Mouse (Mus musculus): Measurements from ENCODE around the gene Nek1. TPM values are rescaled to one million over a fixed set of nuclear protein-coding genes. Genes with fewer than 3 reads are reported as not detected.

Nek1 gene
- polyA plus RNA-seq, 1 experiment = 3.4 TPM

DNA sequence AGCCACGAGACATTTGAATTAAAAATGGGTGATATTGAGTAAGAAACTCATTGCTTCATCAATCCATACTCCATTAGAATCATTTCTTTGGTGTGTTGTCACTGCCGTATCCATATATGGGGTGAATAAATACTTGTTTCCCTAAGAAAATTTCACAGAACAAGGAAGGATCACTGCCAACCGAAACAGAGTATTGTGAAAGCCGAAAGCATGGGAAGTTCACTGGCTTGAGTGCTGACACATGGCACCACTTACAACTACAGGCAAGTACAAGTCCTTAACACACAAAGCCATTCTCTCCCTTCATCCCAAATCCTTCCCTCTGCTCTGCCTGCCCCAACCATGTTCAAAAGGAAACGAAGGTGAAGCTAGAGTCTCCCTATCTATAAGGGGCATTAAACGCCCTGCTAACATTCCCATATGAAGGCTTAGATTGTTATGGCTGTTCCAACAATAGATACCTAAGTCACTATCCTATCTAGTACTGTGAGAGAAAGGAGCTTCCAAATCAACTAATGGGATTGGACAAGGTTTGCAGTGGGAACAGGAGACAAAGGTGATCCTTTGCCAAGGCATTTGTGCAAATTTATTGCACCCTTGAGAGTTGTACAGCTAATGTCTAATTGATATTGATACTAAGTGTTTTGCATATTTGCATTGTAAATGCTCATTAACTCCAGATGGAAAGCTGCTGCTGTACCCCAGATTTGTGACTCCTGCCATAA lies 168.6 kb downstream of the Nek1 start:
- no peak for DNase-seq (ENCODE audit: low read depth in 1 of 2, low spot score in 2 of 2)
- WGBS = 82% methylated on average over 6 of the region's 6 CpGs
- H3K4me1 ChIP-seq (ENCODE audit: control insufficient read depth, insufficient read depth, insufficient read length) = no peaks in the 10 kb centered on the region
- H3K36me3 ChIP-seq (ENCODE audit: control insufficient read depth, insufficient read depth, low read length) = no peaks in the 10 kb centered on the region
- H3K4me3 ChIP-seq (ENCODE audit: extremely low read depth, insufficient read depth, insufficient read length) = no peak overlapping the region
- no peak for TF ChIP-seq POLR2A (IDR thresholded peaks at IDR 0.05; ENCODE audit: low read depth, low read length)
- TF ChIP-seq CTCF (IDR thresholded peaks at IDR 0.05; ENCODE audit: extremely low read depth, insufficient read depth, insufficient read length, insufficient replicate concordance) = no peak
- no peaks in the 10 kb centered on the region; the same call in 1 of the 2 replicates for H3K27me3 ChIP-seq (ENCODE audit: control insufficient read depth, insufficient read depth, low read length)
- no peak overlapping the region for H3K27ac ChIP-seq (ENCODE audit: insufficient read depth, low read length)

GRCm38 (mm10) chr8:61162186-61162566 lies 169.2 kb downstream of the Nek1 start:
- TF ChIP-seq CTCF (IDR thresholded peaks at IDR 0.05; ENCODE audit: extremely low read depth, insufficient read depth, insufficient read length, insufficient replicate concordance) = no peak
- TF ChIP-seq POLR2A (IDR thresholded peaks at IDR 0.05; ENCODE audit: low read depth, low read length) = no peak
- 70% methylated on average over 1 of the region's 1 CpGs for WGBS
- DNase-seq (ENCODE audit: low read depth in 1 of 2, low spot score in 2 of 2) = no peak
- Histone ChIP-seq H3K27me3 (ENCODE audit: control insufficient read depth, insufficient read depth, low read length) (no peaks in the 10 kb centered on the region; the same call in 1 of the 2 replicates), H3K4me3 (ENCODE audit: extremely low read depth, insufficient read depth, insufficient read length) (no peak overlapping the region), H3K4me1 (ENCODE audit: control insufficient read depth, insufficient read depth, insufficient read length) (no peaks in the 10 kb centered on the region), H3K36me3 (ENCODE audit: control insufficient read depth, insufficient read depth, low read length) (no peaks in the 10 kb centered on the region), H3K27ac (ENCODE audit: insufficient read depth, low read length) (no peak overlapping the region)

DNA sequence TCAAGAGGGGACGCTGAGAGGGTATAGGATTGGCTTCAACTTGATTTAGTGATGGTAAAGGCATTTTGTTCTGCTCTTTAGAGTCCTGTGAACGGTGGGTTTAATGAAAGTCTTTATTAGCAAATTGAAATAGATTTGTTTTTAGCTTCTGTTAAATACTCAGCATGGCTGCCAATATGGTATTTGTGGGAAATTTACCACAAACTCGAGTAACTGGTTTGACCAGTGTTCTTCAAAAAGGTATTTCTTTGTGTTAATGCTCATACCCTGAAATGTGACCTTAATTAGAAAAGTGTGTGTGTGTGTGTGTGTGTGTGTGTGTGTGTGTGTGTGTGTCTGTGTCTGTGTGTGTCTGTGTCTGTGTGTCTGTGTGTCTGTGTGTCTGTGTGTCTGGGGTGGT lies 178.6 kb downstream of the Nek1 start:
- no peak for TF ChIP-seq CTCF (IDR thresholded peaks at IDR 0.05; ENCODE audit: extremely low read depth, insufficient read depth, insufficient read length, insufficient replicate concordance)
- no peak for TF ChIP-seq POLR2A (IDR thresholded peaks at IDR 0.05; ENCODE audit: low read depth, low read length)
- DNase-seq (ENCODE audit: low read depth in 1 of 2, low spot score in 2 of 2) = no peak
- Histone ChIP-seq H3K4me3 (ENCODE audit: extremely low read depth, insufficient read depth, insufficient read length) (no peak overlapping the region), H3K27me3 (ENCODE audit: control insufficient read depth, insufficient read depth, low read length) (no peaks in the 10 kb centered on the region), H3K4me1 (ENCODE audit: control insufficient read depth, insufficient read depth, insufficient read length) (no peaks in the 10 kb centered on the region), H3K27ac (ENCODE audit: insufficient read depth, low read length) (no peak overlapping the region), H3K36me3 (ENCODE audit: control insufficient read depth, insufficient read depth, low read length) (no peaks in the 10 kb centered on the region)
- WGBS = 77% methylated on average over 3 of the region's 3 CpGs

GRCm38 (mm10) chr8:61173921-61174492 lies 181.0 kb downstream of the Nek1 start:
- TF ChIP-seq POLR2A (IDR thresholded peaks at IDR 0.05; ENCODE audit: low read depth, low read length) (no peak), CTCF (IDR thresholded peaks at IDR 0.05; ENCODE audit: extremely low read depth, insufficient read depth, insufficient read length, insufficient replicate concordance) (no peak)
- 90% methylated on average over 7 of the region's 7 CpGs for WGBS
- no peaks in the 10 kb centered on the region for H3K4me1 ChIP-seq (ENCODE audit: control insufficient read depth, insufficient read depth, insufficient read length)
- no peaks in the 10 kb centered on the region for H3K36me3 ChIP-seq (ENCODE audit: control insufficient read depth, insufficient read depth, low read length)
- no peak overlapping the region for H3K27ac ChIP-seq (ENCODE audit: insufficient read depth, low read length)
- H3K4me3 ChIP-seq (ENCODE audit: extremely low read depth, insufficient read depth, insufficient read length) = no peak overlapping the region
- DNase-seq (ENCODE audit: low read depth in 1 of 2, low spot score in 2 of 2) = no peak
- H3K27me3 ChIP-seq (ENCODE audit: control insufficient read depth, insufficient read depth, low read length) = no peaks in the 10 kb centered on the region

DNA sequence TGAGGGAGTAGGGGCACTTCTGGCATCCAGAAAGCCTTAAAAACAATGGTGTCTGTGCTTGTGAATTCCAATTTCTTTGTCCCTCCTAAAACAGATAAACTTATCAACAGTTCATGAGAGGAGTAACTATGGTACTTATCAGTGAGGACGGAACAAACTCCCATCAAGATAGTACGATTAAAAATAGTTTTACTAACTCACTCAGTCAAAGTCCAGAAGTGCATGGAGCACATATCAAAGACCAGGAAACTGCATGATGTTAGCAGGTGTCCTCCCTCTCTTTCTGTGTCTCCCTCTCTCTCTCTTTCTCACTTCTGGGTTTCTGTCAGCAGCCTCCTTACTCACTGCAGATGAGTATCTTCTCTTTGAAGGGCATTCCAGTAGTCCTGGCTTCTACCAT lies 182.9 kb downstream of the Nek1 start:
- Histone ChIP-seq H3K27ac (ENCODE audit: insufficient read depth, low read length) (no peak overlapping the region), H3K36me3 (ENCODE audit: control insufficient read depth, insufficient read depth, low read length) (no peaks in the 10 kb centered on the region), H3K4me3 (ENCODE audit: extremely low read depth, insufficient read depth, insufficient read length) (no peak overlapping the region), H3K27me3 (ENCODE audit: control insufficient read depth, insufficient read depth, low read length) (no peaks in the 10 kb centered on the region), H3K4me1 (ENCODE audit: control insufficient read depth, insufficient read depth, insufficient read length) (no peaks in the 10 kb centered on the region)
- 92% methylated on average over 2 of the region's 2 CpGs for WGBS
- TF ChIP-seq CTCF (IDR thresholded peaks at IDR 0.05; ENCODE audit: extremely low read depth, insufficient read depth, insufficient read length, insufficient replicate concordance) (no peak), POLR2A (IDR thresholded peaks at IDR 0.05; ENCODE audit: low read depth, low read length) (no peak)
- DNase-seq (ENCODE audit: low read depth in 1 of 2, low spot score in 2 of 2) = no peak

DNA sequence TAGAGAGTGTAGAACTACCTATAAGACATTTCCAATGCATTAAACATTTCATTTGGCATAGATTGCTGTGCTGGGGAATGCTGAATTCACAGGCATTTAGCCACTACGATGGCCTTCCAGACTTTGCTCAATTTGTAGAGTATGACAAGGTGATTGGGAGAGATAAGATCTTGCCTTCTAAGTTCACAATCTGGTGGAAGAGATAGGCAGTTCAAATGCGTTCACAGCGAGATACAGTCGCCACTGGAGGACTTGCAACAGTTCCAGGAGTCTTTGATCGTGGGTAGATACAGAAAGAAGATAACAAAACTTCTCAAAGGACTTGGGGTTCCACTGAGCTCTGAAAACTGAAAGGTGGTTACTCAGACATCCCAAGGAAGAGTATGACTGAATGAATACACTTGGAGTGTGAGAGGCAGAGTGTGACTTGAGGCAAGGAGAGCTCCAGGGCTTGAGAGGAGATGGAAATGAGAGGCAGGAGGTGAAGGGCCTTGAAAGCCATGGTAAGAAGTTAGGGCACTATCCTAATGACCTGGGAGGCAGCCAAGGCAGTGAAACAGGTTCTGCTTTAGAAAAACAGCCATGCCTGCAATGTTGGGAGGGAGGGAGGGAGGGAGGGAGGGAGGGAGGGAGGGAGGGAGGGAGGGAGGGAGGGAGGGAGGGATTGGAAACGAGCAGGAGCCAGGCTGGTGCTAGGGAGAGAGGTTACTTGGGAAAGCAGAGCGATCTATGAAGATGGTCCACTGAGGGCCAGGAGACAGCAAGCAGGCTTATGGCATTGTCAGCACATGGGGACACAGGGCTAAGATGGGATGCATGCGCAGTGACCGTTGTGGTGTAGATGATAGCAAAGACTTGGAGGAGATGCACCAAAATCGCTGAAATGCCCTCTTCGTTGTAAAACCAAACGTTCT lies 184.9 kb downstream of the Nek1 start:
- no peak for DNase-seq (ENCODE audit: low read depth in 1 of 2, low spot score in 2 of 2)
- Histone ChIP-seq H3K4me3 (ENCODE audit: extremely low read depth, insufficient read depth, insufficient read length) (no peak overlapping the region), H3K36me3 (ENCODE audit: control insufficient read depth, insufficient read depth, low read length) (no peaks in the 10 kb centered on the region), H3K27me3 (ENCODE audit: control insufficient read depth, insufficient read depth, low read length) (no peaks in the 10 kb centered on the region), H3K27ac (ENCODE audit: insufficient read depth, low read length) (no peak overlapping the region), H3K4me1 (ENCODE audit: control insufficient read depth, insufficient read depth, insufficient read length) (no peaks in the 10 kb centered on the region)
- 53% methylated on average over 12 of the region's 12 CpGs for WGBS
- TF ChIP-seq CTCF (IDR thresholded peaks at IDR 0.05; ENCODE audit: extremely low read depth, insufficient read depth, insufficient read length, insufficient replicate concordance) (no peak), POLR2A (IDR thresholded peaks at IDR 0.05; ENCODE audit: low read depth, low read length) (no peak)

All from spleen, adult 2 months (tissue).